Mouse (Mus musculus) testis, adult 2 months (tissue): Measurements from ENCODE around the gene Fhdc1. TPM values are rescaled to one million over a fixed set of nuclear protein-coding genes. Genes with fewer than 3 reads are reported as not detected.
A peak's percentile ranks its signal among the peaks of the same experiment; 100 is the strongest.

Source experiments
- H3K27ac ChIP-seq: fragments of 200-500 bp; 2 replicates; pipeline ENCODE4 v1.5.1; 2012; ENCODE audit warnings: low read depth, low read length; ENCODE audit not compliant: control insufficient read depth, insufficient read depth
- H3K27me3 ChIP-seq: fragments of 200-500 bp; 2 replicates; pipeline ENCODE4 v1.6.1; 2012; ENCODE audit warnings: mild to moderate bottlenecking, low read length, moderate library complexity; ENCODE audit not compliant: control insufficient read depth, insufficient read depth
- H3K36me3 ChIP-seq: fragments of 200-500 bp; 2 replicates; pipeline ENCODE4 v1.6.1; 2012; ENCODE audit warnings: mild to moderate bottlenecking, low read length; ENCODE audit not compliant: control insufficient read depth, insufficient read depth
- H3K4me1 ChIP-seq: fragments of 200-500 bp; 2 replicates; pipeline ENCODE4 v1.6.1; 2012; ENCODE audit warnings: low read length; ENCODE audit not compliant: control insufficient read depth, insufficient read depth
- H3K4me3 ChIP-seq: fragments of 200-500 bp; 2 replicates; pipeline ENCODE4 v1.5.1; 2012; ENCODE audit warnings: low read depth, mild to moderate bottlenecking, low read length, moderate library complexity, mixed read lengths; ENCODE audit not compliant: control insufficient read depth
- CTCF ChIP-seq: fragments of 200-500 bp; IDR thresholded peaks from 2 replicates; pipeline ENCODE4 v1.5.1; 2012; ENCODE audit warnings: low read depth, mild to moderate bottlenecking, inconsistent platforms, low read length, moderate library complexity; ENCODE audit not compliant: control insufficient read depth, insufficient read depth, insufficient replicate concordance
- POLR2A ChIP-seq: fragments of 200-500 bp; IDR thresholded peaks from 2 replicates; pipeline ENCODE4 v1.6.1; 2012; ENCODE audit warnings: low read depth, mild to moderate bottlenecking, inconsistent platforms, low read length, moderate library complexity; ENCODE audit not compliant: control insufficient read depth
- polyA plus RNA-seq: library from polyadenylated mRNA; depleted of rRNA; stranded (reverse); fragments of >200 nt; gene quantifications from 2 replicates; pipeline ENCODE4 v1.2.3, GENCODE M21; 2012

Fhdc1 gene
- polyA plus RNA-seq, 1 experiment, result 24.7 TPM

GRCm38 (mm10) chr3:84481104-84481503, 875 bp upstream of the Fhdc1 start:
- TF ChIP-seq POLR2A (no peak), CTCF (no peak)
- H3K27me3 ChIP-seq, result peaks cover 5% of the 10 kb centered on the region; the same call in 1 of the 2 replicates

DNA sequence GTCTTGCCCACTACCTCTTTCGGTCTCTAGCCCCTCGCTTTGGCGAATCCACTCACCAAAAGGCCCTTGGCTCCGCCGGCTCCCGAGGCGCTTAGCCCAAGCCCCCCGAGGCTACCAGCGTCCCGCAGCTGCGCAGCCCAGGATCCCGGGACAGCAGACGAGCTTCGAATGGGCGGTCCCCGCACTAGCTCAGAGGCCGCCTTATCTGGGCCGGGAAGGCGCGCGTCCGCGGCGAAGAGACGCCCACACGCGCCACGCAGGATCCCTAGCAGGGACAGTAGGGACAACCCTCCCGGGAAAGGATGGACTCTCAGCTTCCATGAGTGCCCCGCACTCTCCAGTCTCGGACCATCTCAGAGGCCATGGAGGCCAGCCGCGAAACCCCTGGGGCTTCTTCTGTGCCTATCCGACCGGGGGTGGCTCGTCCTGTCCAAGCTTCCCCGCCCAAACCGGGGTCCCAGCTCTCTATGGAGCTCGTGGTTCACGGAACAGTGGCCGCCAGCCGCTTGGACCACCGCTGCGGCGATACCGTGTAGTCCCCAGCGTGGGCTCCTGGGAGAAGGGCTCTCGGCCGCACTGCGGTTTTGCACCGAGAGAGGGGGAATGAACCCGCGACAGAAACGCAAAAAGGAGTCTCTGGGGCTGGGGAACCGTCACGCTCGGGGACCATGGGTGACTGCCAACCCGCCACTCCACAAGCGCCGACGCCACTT, 780 bp downstream of the Fhdc1 start:
- TF ChIP-seq CTCF (no peak), POLR2A (no peak)
- Histone ChIP-seq H3K4me1 (peaks cover 10% of the 10 kb centered on the region), H3K4me3 (peak overlapping the region; percentile 87), H3K27ac (no peak overlapping the region), H3K36me3 (no peaks in the 10 kb centered on the region), H3K27me3 (peaks cover 5% of the 10 kb centered on the region; the same call in 1 of the 2 replicates)

More at GRCm38 (mm10) chr3:84481104-84481503, 875 bp upstream of the Fhdc1 start:
- peaks cover 10% of the 10 kb centered on the region for H3K4me1 ChIP-seq
- H3K27ac ChIP-seq, result no peak overlapping the region
- no peaks in the 10 kb centered on the region for H3K36me3 ChIP-seq
- H3K4me3 ChIP-seq, result peak overlapping the region; percentile 87

DNA sequence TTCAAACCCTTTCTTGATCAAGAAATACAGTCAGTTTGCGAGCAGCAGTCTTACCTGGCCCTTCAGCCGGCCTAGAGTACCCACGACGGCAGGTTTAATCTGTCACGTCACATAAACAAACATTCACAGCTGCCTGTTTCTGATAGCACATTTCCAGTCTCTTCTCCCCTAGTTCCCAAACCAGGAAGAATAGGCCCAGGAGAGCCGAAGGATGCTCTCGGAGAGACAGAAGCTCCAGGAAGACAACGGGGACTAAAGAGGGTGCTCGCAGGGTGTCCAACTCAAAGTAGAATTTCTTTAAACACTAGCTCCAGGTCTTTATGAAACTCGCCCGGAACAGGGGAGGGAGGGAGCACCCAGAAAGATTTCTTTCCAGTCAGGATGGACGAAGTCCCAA, 1.3 kb downstream of the Fhdc1 start:
- H3K36me3 ChIP-seq, result no peaks in the 10 kb centered on the region
- peak overlapping the region; percentile 87 for H3K4me3 ChIP-seq
- H3K27me3 ChIP-seq, result peaks cover 5% of the 10 kb centered on the region; the same call in 1 of the 2 replicates
- no peak for TF ChIP-seq POLR2A
- no peak for TF ChIP-seq CTCF
- peaks cover 10% of the 10 kb centered on the region for H3K4me1 ChIP-seq
- no peak overlapping the region for H3K27ac ChIP-seq

GRCm38 (mm10) chr3:84478195-84478594, 2.0 kb downstream of the Fhdc1 start:
- Histone ChIP-seq H3K36me3 (no peaks in the 10 kb centered on the region), H3K4me3 (peak overlapping the region; percentile 87), H3K27me3 (peaks cover 5% of the 10 kb centered on the region; the same call in 1 of the 2 replicates)

GRCm38 (mm10) chr3:84477498-84477897, 2.7 kb downstream of the Fhdc1 start:
- Histone ChIP-seq H3K4me1 (peaks cover 10% of the 10 kb centered on the region), H3K27ac (no peak overlapping the region), H3K4me3 (peak overlapping the region; percentile 87; the same call in 1 of the 2 replicates), H3K27me3 (peaks cover 5% of the 10 kb centered on the region; the same call in 1 of the 2 replicates), H3K36me3 (no peaks in the 10 kb centered on the region)
- TF ChIP-seq CTCF, result no peak

More at GRCm38 (mm10) chr3:84478195-84478594, 2.0 kb downstream of the Fhdc1 start:
- Histone ChIP-seq H3K27ac (no peak overlapping the region), H3K4me1 (peaks cover 10% of the 10 kb centered on the region)
- TF ChIP-seq CTCF, result no peak
- TF ChIP-seq POLR2A, result no peak

GRCm38 (mm10) chr3:84474981-84475775, 5.1 kb downstream of the Fhdc1 start:
- Histone ChIP-seq H3K36me3 (no peaks in the 10 kb centered on the region), H3K27ac (no peak overlapping the region), H3K4me1 (peaks cover 10% of the 10 kb centered on the region), H3K27me3 (peaks cover 5% of the 10 kb centered on the region; the same call in 1 of the 2 replicates), H3K4me3 (peak overlapping the region; percentile 80)
- no peak for TF ChIP-seq CTCF
- TF ChIP-seq POLR2A, result no peak

DNA sequence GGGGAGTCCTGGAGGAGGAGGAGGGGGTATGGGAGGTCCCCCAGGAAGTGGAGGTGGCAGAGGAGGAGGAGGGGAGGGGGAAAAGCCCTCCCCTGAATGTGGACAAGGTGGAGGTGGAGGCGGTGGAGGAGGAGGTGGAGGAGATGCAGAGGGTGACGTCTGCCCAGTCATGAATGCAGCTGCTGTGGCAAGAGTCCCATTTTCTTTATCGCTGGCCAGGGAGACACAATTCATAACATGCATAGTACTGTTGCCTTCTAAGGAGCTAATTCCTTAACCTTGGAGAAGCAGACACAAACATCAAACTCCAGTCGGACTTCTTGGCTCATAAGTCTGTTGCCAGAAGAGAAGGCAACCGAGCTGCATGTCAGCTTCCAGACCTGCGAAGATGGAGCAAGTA, 5.8 kb downstream of the Fhdc1 start:
- Histone ChIP-seq H3K4me3 (peak overlapping the region; percentile 80), H3K4me1 (peaks cover 6% of the 10 kb centered on the region), H3K36me3 (no peaks in the 10 kb centered on the region), H3K27ac (no peak overlapping the region; the same call in 1 of the 2 replicates), H3K27me3 (peaks cover 5% of the 10 kb centered on the region; the same call in 1 of the 2 replicates)
- TF ChIP-seq CTCF (no peak), POLR2A (no peak)
